Mouse (Mus musculus): ENCODE data around the gene Sftpa1.

DNA sequence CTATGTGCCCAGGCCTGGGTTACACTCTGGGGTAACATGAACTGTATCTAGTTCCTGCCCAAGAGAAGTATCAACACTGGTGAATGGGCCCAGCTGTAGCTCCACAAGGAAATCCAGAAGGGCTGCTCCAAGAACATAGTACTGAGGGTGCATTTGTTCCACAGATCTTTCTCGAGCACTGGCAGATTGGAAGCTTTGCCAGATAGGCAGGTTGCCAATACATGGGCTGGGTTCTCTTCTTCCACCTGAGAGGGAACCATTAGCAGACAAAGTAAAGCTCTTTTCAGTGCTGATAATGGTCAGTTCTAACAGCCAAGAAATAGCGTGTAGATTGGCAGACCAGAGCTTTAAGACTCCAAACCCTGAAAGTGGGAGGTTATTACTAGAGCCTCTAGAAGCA lies 15.8 kb downstream of the Sftpa1 start:
- TF ChIP-seq CTCF (IDR thresholded peaks at IDR 0.05; ENCODE audit: low read depth) (no peak), EP300 (optimal IDR thresholded peaks at IDR 0.05) (no peak)

Measured in stomach, postnatal 0 days (tissue).